Mouse (Mus musculus) C3H10T1/2 (cell line): ENCODE measurements around the gene Vwce. TPM values are rescaled to one million over a fixed set of nuclear protein-coding genes. Genes with fewer than 3 reads are reported as not detected.

ENCODE experiments used
- polyA plus RNA-seq, 2 experiments: library from polyadenylated mRNA; unstranded; fragments of >200 nt; fragmentation: generic; extraction: Trizol; gene quantifications; one replicate each; pipeline ENCODE4 v1.2.1; 2012; ENCODE audit warnings: missing spikeins in 2 of 2

Gene Vwce
- under 1 TPM; 0.04 to 0.20 TPM for polyA plus RNA-seq

GRCm38 (mm10) chr19:10634106-10634871 lies at the start of gene Vwce:
Gene Vwce, plus strand, starts transcription at chr19:10634213.

GRCm38 (mm10) chr19:10605293-10605900 lies 28.6 kb upstream of the Vwce start, which contains the start of the genes Ddb1 and Tkfc:
Gene Ddb1, plus strand, starts transcription at chr19:10605327.
Gene Tkfc, minus strand, starts transcription at chr19:10605654.

GRCm38 (mm10) chr19:10677915-10678771 lies 44.1 kb downstream of the Vwce start, which contains the start of gene Pga5:
Gene Pga5, minus strand, starts transcription at chr19:10678071.

GRCm38 (mm10) chr19:10688537-10689352 lies 54.7 kb downstream of the Vwce start, which contains the start of gene Vps37c:
Gene Vps37c, plus strand, starts transcription at chr19:10688735.

Other genes starting within 250 kb of the Vwce start
- under 1 TPM; 0.02 to 0.12 TPM for gene Syt7, start 245.1 kb upstream of the Vwce start, polyA plus RNA-seq
- gene Lrrc10b, start 176.7 kb upstream of the Vwce start, polyA plus RNA-seq, result under 1 TPM in 1 of 2 experiments, not detected in 1; 0.02 TPM
- under 1 TPM; 0.02 to 0.13 TPM for gene Ppp1r32, start 151.3 kb upstream of the Vwce start, polyA plus RNA-seq
- 10 to 100 TPM in 1 of 2 experiments, 1 to 10 TPM in 1; 7.3 to 32.2 TPM for gene Cpsf7, start 108.9 kb upstream of the Vwce start, polyA plus RNA-seq
- 10 to 100 TPM in 1 of 2 experiments, 1 to 10 TPM in 1; 8.4 to 38.8 TPM for gene Sdhaf2, start 108.1 kb upstream of the Vwce start, polyA plus RNA-seq
- 10 to 100 TPM; 22.2 to 36.5 TPM for gene Tmem216, start 78.0 kb upstream of the Vwce start, polyA plus RNA-seq
- gene Cyb561a3, start 57.0 kb upstream of the Vwce start, polyA plus RNA-seq, result 10 to 100 TPM in 1 of 2 experiments, 1 to 10 TPM in 1; 7.9 to 27.6 TPM
- 10 to 100 TPM; 26.6 to 42.2 TPM for gene Tmem138, start 56.9 kb upstream of the Vwce start, polyA plus RNA-seq
- 100 to 1,000 TPM; 435 to 445 TPM for gene Ddb1, start 28.9 kb upstream of the Vwce start, polyA plus RNA-seq
- 10 to 100 TPM; 18.0 to 40.0 TPM for gene Tkfc, start 28.6 kb upstream of the Vwce start, polyA plus RNA-seq
- under 1 TPM in 1 of 2 experiments, not detected in 1; 0.01 TPM for gene Pga5, start 43.9 kb downstream of the Vwce start, polyA plus RNA-seq
- 10 to 100 TPM; 13.6 to 25.7 TPM for gene Vps37c, start 54.5 kb downstream of the Vwce start, polyA plus RNA-seq
- gene Cd5, start 104.8 kb downstream of the Vwce start, polyA plus RNA-seq, result under 1 TPM in 1 of 2 experiments, not detected in 1; 0.05 TPM
- gene Cd6, start 195.8 kb downstream of the Vwce start, polyA plus RNA-seq, result not detected
- under 1 TPM; 0.14 to 0.30 TPM for gene Slc15a3, start 205.5 kb downstream of the Vwce start, polyA plus RNA-seq
- 10 to 100 TPM; 29.2 to 92.3 TPM for gene Tmem132a, start 235.7 kb downstream of the Vwce start, polyA plus RNA-seq
- gene Tmem109, start 247.8 kb downstream of the Vwce start, polyA plus RNA-seq, result 100 to 1,000 TPM in 1 of 2 experiments, 10 to 100 TPM in 1; 86.0 to 103 TPM